Mouse (Mus musculus): ENCODE measurements around the gene Fbxw8. TPM values are rescaled to one million over a fixed set of nuclear protein-coding genes. Genes with fewer than 3 reads are reported as not detected.

Fbxw8 gene
- polyA plus RNA-seq, 1 experiment from 2014 or later: 10.8 TPM

DNA sequence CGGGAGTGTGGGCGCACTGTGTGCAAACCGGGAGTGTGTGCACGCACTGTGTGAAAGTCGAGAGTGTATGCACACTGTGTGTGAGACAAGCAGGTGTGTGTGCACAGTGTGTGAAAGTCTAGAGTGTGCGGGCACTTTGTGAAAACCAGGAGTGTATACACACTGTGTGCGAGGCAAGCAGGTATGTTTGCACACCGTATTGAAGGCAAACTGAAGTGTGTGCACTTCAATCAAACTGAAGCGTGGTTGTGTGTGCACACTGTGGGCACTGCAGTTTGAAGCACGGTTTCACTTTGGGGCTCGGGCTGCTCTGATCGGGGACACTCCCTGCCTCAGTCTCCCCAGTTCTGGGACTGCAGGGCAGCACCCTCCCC lies 126.2 kb downstream of the Fbxw8 start:
- Histone ChIP-seq H3K36me3 (ENCODE audit: control insufficient read depth, insufficient read depth) (no peaks in the 10 kb centered on the region), H3K4me3 (ENCODE audit: low read depth, low read length) (peak overlapping the region; percentile 59), H3K27ac (ENCODE audit: low read depth, low read length) (no peak overlapping the region), H3K4me2 (replicated peaks; ENCODE audit: low read depth) (peak overlapping the region; percentile 89), H3K27me3 (replicated peaks; ENCODE audit: control insufficient read depth, insufficient read depth, low read length) (peaks cover 46% of the 10 kb centered on the region), H3K9me3 (ENCODE audit: control insufficient read depth) (no peaks in the 10 kb centered on the region), H3K9ac (ENCODE audit: low read depth, low read length) (no peak overlapping the region), H3K4me1 (replicated peaks; ENCODE audit: control insufficient read depth, insufficient read depth, low read length) (no peaks in the 10 kb centered on the region)
- 6% methylated on average over 12 of the region's 12 CpGs for WGBS
- no peak for TF ChIP-seq CTCF (IDR thresholded peaks at IDR 0.05; ENCODE audit: low read depth)
- ATAC-seq: peak; percentile 16; the same call in 1 of the 2 replicates

DNA sequence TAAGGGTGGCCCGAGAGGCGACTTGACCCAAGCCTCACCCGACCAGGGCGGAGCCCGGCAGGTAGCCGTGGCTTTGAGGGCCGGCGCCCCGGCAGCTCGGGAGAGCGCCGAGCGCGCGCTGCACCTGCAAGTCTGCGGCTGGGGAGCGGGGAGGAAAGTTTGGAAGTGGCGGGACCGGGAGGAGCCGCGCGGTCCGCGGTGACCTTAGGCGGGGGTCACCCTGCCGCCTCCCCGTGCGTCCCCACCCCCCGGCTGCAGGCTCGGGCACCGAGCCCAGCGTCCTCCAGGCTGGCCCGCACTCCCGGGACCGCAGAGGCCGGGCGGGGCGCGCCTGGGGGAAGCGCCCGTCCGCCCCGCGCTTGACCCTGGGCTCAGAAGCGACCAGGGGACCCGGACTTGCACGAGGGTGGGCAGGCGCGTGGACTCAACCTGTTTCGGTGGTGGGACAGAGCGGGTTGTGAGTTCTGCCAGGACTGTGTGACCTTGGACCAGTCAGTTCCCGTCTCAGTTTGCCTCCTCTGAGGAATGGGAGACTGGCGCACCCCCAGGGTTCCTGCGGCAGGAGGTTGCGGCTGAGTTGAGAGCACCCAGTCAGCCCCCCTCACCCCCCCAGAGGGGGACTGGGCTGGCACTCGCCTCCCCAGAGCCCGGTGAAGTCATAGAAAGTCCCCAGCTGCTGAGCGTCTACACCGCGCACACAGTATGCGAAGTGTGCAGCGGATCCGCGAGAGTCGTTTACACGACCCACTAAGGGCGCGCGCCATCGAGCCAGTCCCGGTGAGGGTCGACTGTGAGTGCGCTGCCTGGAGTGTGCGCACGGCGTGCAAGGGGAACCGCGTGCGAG lies 126.9 kb downstream of the Fbxw8 start:
- Histone ChIP-seq H3K9me3 (ENCODE audit: control insufficient read depth) (no peaks in the 10 kb centered on the region), H3K4me2 (replicated peaks; ENCODE audit: low read depth) (peak overlapping the region; percentile 89), H3K9ac (ENCODE audit: low read depth, low read length) (no peak overlapping the region), H3K36me3 (ENCODE audit: control insufficient read depth, insufficient read depth) (no peaks in the 10 kb centered on the region), H3K27me3 (replicated peaks; ENCODE audit: control insufficient read depth, insufficient read depth, low read length) (peaks cover 46% of the 10 kb centered on the region), H3K4me1 (replicated peaks; ENCODE audit: control insufficient read depth, insufficient read depth, low read length) (no peaks in the 10 kb centered on the region), H3K27ac (ENCODE audit: low read depth, low read length) (no peak overlapping the region), H3K4me3 (ENCODE audit: low read depth, low read length) (peak overlapping the region; percentile 59)
- under 1% methylated on average over 71 of the region's 79 CpGs for WGBS
- ATAC-seq: no peak
- no peak for TF ChIP-seq CTCF (IDR thresholded peaks at IDR 0.05; ENCODE audit: low read depth)

DNA sequence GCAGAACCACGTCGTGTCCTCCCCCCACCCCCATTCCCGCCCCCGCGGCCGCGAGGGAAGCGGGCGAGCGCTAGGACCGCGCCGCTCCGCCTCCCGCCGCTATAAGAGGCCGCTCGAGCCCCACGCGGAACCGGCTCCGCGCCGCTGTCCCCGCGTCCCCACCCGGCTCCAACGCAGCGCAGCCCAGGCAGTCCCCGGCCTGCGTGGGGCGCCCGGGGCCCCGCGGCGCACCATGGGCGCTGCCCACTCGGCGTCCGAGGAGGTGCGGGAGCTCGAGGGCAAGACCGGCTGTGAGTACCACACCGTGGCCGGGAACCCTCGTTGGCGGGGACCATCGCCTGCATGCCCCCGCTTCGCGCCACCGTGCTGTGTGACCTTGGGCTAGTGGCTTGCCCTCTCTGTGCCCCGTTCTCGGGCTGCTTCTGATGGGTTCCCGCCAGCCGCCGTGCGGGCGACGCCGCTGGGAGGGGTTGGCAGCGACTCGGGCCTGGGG lies 127.5 kb downstream of the Fbxw8 start, which contains the start of gene Tesc:
Gene Tesc, plus strand, starts transcription at position 46 of the 493 bp plus-strand sequence.
- Histone ChIP-seq H3K36me3 (ENCODE audit: control insufficient read depth, insufficient read depth) (no peaks in the 10 kb centered on the region), H3K27me3 (replicated peaks; ENCODE audit: control insufficient read depth, insufficient read depth, low read length) (peaks cover 46% of the 10 kb centered on the region), H3K4me3 (ENCODE audit: low read depth, low read length) (peak within 1 kb of the TSS; percentile 59), H3K9me3 (ENCODE audit: control insufficient read depth) (no peaks in the 10 kb centered on the region), H3K9ac (ENCODE audit: low read depth, low read length) (no peak within 1 kb of the TSS; the same call in 1 of the 2 replicates), H3K27ac (ENCODE audit: low read depth, low read length) (no peak within 1 kb of the TSS), H3K4me2 (replicated peaks; ENCODE audit: low read depth) (peak within 1 kb of the TSS; percentile 89), H3K4me1 (replicated peaks; ENCODE audit: control insufficient read depth, insufficient read depth, low read length) (no peaks in the 10 kb centered on the region)
- under 1% methylated on average over 53 of the region's 63 CpGs for WGBS
- no peak for ATAC-seq
- no peak for TF ChIP-seq CTCF (IDR thresholded peaks at IDR 0.05; ENCODE audit: low read depth)

DNA sequence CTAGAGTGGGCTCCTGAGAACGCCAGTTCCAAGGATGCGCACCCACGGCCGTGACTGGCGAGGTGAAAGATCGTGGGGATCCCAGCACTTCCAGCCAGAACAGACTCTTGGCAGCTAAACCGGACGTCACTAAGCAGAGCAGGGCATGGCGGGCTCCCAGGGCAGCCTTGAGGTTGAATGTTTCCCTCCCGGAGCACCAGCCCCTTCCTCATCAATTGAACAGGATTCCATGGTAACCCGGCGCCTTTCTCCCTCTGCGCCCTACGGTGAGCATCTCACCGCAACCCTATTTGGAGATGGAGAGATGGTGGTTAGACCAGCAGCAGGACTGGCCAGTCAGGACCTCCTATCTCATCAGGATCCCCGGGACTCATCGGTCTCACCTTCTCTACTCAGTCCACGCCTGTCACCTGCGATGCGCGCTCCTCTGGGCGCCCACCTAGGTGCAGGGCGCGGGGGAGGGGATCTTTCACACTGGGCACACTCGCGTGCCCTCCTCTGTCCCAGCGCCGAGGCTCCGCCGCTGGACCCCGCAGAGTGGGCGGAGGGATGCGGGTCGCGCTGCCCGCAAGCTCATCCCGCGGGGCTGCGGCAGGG lies 128.1 kb downstream of the Fbxw8 start:
- Histone ChIP-seq H3K27ac (ENCODE audit: low read depth, low read length) (no peak overlapping the region), H3K9ac (ENCODE audit: low read depth, low read length) (no peak overlapping the region), H3K4me1 (replicated peaks; ENCODE audit: control insufficient read depth, insufficient read depth, low read length) (no peaks in the 10 kb centered on the region), H3K4me2 (replicated peaks; ENCODE audit: low read depth) (peak overlapping the region; percentile 89), H3K27me3 (replicated peaks; ENCODE audit: control insufficient read depth, insufficient read depth, low read length) (peaks cover 46% of the 10 kb centered on the region), H3K9me3 (ENCODE audit: control insufficient read depth) (no peaks in the 10 kb centered on the region), H3K36me3 (ENCODE audit: control insufficient read depth, insufficient read depth) (no peaks in the 10 kb centered on the region), H3K4me3 (ENCODE audit: low read depth, low read length) (peak overlapping the region; percentile 59)
- ATAC-seq: no peak
- 3% methylated on average over 39 of the region's 39 CpGs for WGBS
- TF ChIP-seq CTCF (IDR thresholded peaks at IDR 0.05; ENCODE audit: low read depth): no peak

DNA sequence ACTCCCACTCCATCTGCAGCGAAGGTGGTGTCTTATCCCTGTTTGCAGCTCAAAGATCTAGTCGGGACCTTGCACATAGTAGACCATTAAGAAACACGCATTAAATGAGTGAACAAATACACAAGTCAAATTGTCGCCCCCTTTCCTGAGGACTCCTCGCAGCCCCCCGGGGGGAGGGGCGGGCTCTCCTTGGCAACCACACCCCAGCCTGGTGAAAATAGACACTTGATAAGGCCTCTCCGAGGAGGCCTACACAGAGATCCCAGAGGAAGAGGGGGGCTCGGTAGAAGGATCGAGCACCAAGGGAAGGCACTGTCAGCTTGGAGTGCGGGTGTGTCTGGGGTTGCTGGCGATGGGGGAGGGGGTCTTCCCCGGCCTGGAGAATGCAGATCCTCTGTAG lies 128.9 kb downstream of the Fbxw8 start:
- H3K27ac ChIP-seq (ENCODE audit: low read depth, low read length): no peak overlapping the region
- peaks cover 46% of the 10 kb centered on the region for H3K27me3 ChIP-seq (replicated peaks; ENCODE audit: control insufficient read depth, insufficient read depth, low read length)

DNA sequence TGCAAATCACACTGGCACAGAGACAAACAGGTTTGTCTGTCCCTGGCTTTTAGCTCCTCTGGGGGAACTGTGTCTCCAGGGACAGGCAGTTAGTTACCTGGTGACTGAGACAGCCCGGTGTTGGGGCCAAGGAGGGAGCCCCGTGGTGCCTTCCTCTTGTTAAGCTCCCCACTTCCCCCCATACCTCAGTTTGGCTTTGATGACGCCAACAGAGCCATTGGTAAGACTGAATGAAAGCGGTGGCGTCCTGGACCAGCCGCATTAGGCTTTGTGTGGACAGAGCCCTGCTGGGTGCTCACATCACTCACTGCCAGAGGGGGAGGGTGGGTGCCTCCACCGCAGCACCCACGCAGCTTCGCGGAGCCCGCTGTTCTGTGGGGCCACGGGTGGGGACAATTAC lies 129.4 kb downstream of the Fbxw8 start:
- Histone ChIP-seq H3K4me1 (replicated peaks; ENCODE audit: control insufficient read depth, insufficient read depth, low read length) (no peaks in the 10 kb centered on the region), H3K9ac (ENCODE audit: low read depth, low read length) (no peak overlapping the region), H3K4me3 (ENCODE audit: low read depth, low read length) (no peak overlapping the region), H3K27me3 (replicated peaks; ENCODE audit: control insufficient read depth, insufficient read depth, low read length) (peaks cover 46% of the 10 kb centered on the region), H3K9me3 (ENCODE audit: control insufficient read depth) (no peaks in the 10 kb centered on the region), H3K36me3 (ENCODE audit: control insufficient read depth, insufficient read depth) (no peaks in the 10 kb centered on the region), H3K27ac (ENCODE audit: low read depth, low read length) (no peak overlapping the region), H3K4me2 (replicated peaks; ENCODE audit: low read depth) (no peak overlapping the region)
- WGBS: 15% methylated on average over 12 of the region's 12 CpGs
- no peak for ATAC-seq
- no peak for TF ChIP-seq CTCF (IDR thresholded peaks at IDR 0.05; ENCODE audit: low read depth)

More for the DNA sequence above, 128.9 kb downstream of the Fbxw8 start:
- no peak overlapping the region for H3K4me2 ChIP-seq (replicated peaks; ENCODE audit: low read depth)
- no peaks in the 10 kb centered on the region for H3K4me1 ChIP-seq (replicated peaks; ENCODE audit: control insufficient read depth, insufficient read depth, low read length)
- H3K9ac ChIP-seq (ENCODE audit: low read depth, low read length): no peak overlapping the region
- H3K4me3 ChIP-seq (ENCODE audit: low read depth, low read length): no peak overlapping the region
- 7% methylated on average over 13 of the region's 13 CpGs for WGBS
- H3K36me3 ChIP-seq (ENCODE audit: control insufficient read depth, insufficient read depth): no peaks in the 10 kb centered on the region
- no peak for TF ChIP-seq CTCF (IDR thresholded peaks at IDR 0.05; ENCODE audit: low read depth)
- no peaks in the 10 kb centered on the region for H3K9me3 ChIP-seq (ENCODE audit: control insufficient read depth)
- ATAC-seq: no peak

All from intestine, postnatal 0 days (tissue).